Mouse (Mus musculus) myocyte (in vitro differentiated cells): ENCODE results near the gene Hoxd10. TPM values are rescaled to one million over a fixed set of nuclear protein-coding genes. Genes with fewer than 3 reads are reported as not detected.

Source experiments
- H3K27me3 ChIP-seq: one replicate; pipeline ENCODE4 v1.6.1; 2011; ENCODE audit not compliant: control insufficient read depth, insufficient read depth, insufficient read length
- H3K36me3 ChIP-seq: one replicate; pipeline ENCODE4 v1.6.1; 2011; ENCODE audit not compliant: control insufficient read depth, insufficient read depth
- H3K4me2 ChIP-seq: one replicate; pipeline ENCODE4 v1.6.1; 2011; ENCODE audit warnings: low read depth, control low read depth
- H3K4me3 ChIP-seq: one replicate; pipeline ENCODE4 v1.5.1; 2011; ENCODE audit warnings: mild to moderate bottlenecking, control low read depth, moderate library complexity
- H3K79me2 ChIP-seq: one replicate; pipeline ENCODE4 v1.6.1; 2011; ENCODE audit not compliant: control insufficient read depth, insufficient read depth
- H3ac ChIP-seq: one replicate; pipeline ENCODE4 v1.6.1; 2011; ENCODE audit not compliant: control insufficient read depth, insufficient read length
- CEBPB ChIP-seq: IDR thresholded peaks from 2 replicates; pipeline ENCODE4 v1.6.1; 2011; ENCODE audit warnings: mild to moderate bottlenecking, moderate library complexity; ENCODE audit not compliant: poor library complexity, insufficient read depth, severe bottlenecking
- E2F4 ChIP-seq: IDR thresholded peaks from one replicate; pipeline ENCODE4 v1.6.1; 2011; ENCODE audit warnings: mild to moderate bottlenecking, control low read depth, moderate library complexity; ENCODE audit not compliant: insufficient read depth
- MAX ChIP-seq: IDR thresholded peaks from one replicate; pipeline ENCODE4 v1.6.1; 2011; ENCODE audit warnings: low read depth, mild to moderate bottlenecking, control low read depth
- MYOD1 ChIP-seq, 3 experiments: IDR thresholded peaks; one replicate each; pipeline ENCODE4 v1.6.1; 2011; ENCODE audit warnings: control low read depth in 2 of 3, low read depth in 2 of 3, mild to moderate bottlenecking in 2 of 3, moderate library complexity in 1 of 3; ENCODE audit not compliant: insufficient read length in 2 of 3, control insufficient read depth in 1 of 3
- MYOG ChIP-seq, 3 experiments: IDR thresholded peaks; one replicate each; pipeline ENCODE4 v1.6.1; 2011; ENCODE audit warnings: control low read depth in 2 of 3, low read depth in 2 of 3, mild to moderate bottlenecking in 2 of 3; ENCODE audit not compliant: insufficient read length in 2 of 3, control insufficient read depth in 1 of 3, insufficient read depth in 1 of 3
- POLR2A ChIP-seq: IDR thresholded peaks from one replicate; pipeline ENCODE4 v1.6.1; 2011; ENCODE audit warnings: low read depth, mild to moderate bottlenecking, control low read depth, moderate library complexity; ENCODE audit not compliant: insufficient read length
- POLR2AphosphoS2 ChIP-seq: IDR thresholded peaks from one replicate; pipeline ENCODE4 v1.6.1; 2011; ENCODE audit warnings: low read depth, control low read depth; ENCODE audit not compliant: insufficient read length
- REST ChIP-seq: IDR thresholded peaks from one replicate; pipeline ENCODE4 v1.6.1; 2011; ENCODE audit warnings: mild to moderate bottlenecking, control low read depth, moderate library complexity; ENCODE audit not compliant: insufficient read depth, insufficient read length
- SRF ChIP-seq: IDR thresholded peaks from one replicate; pipeline ENCODE4 v1.6.1; 2011; ENCODE audit warnings: low read depth; ENCODE audit not compliant: control insufficient read depth, insufficient read length
- TCF12 ChIP-seq: IDR thresholded peaks from one replicate; pipeline ENCODE4 v1.6.1; 2011; ENCODE audit warnings: mild to moderate bottlenecking, control low read depth; ENCODE audit not compliant: poor library complexity, insufficient read depth, severe bottlenecking
- TCF3 ChIP-seq: IDR thresholded peaks from one replicate; pipeline ENCODE4 v1.6.1; 2011; ENCODE audit warnings: low read depth, control low read depth; ENCODE audit not compliant: insufficient read length
- USF1 ChIP-seq: IDR thresholded peaks from one replicate; pipeline ENCODE4 v1.6.1; 2011; ENCODE audit warnings: low read depth, mild to moderate bottlenecking, control low read depth, moderate library complexity
- polyA plus RNA-seq: library from polyadenylated mRNA; unstranded; fragments of >200 nt; fragmentation: generic; extraction: Trizol; gene quantifications from one replicate; pipeline ENCODE4 v1.2.1, GENCODE M21; 2012; ENCODE audit warnings: missing spikeins

The Hoxd10 gene
- polyA plus RNA-seq, 1 experiment, result not detected

GRCm38 (mm10) chr2:74698201-74699052 is 6.7 kb downstream of the Hoxd10 start:
- H3K4me2 ChIP-seq, result no peak overlapping the region
- no peaks in the 10 kb centered on the region for H3K79me2 ChIP-seq
- H3K4me3 ChIP-seq, result no peak overlapping the region
- no peak overlapping the region for H3ac ChIP-seq
- TF ChIP-seq POLR2AphosphoS2, result no peak
- no peak for TF ChIP-seq USF1
- no peaks in the 10 kb centered on the region for H3K36me3 ChIP-seq
- peaks cover 58% of the 10 kb centered on the region for H3K27me3 ChIP-seq

- H3K4me2 ChIP-seq, result no peak overlapping the region
- peaks cover 58% of the 10 kb centered on the region for H3K27me3 ChIP-seq
- H3K4me3 ChIP-seq, result no peak overlapping the region
These were observed 7.3 kb downstream of the Hoxd10 start for GRCm38 (mm10) chr2:74699053-74699430.

GRCm38 (mm10) chr2:74699664-74700545 is 8.2 kb downstream of the Hoxd10 start:
- Histone ChIP-seq H3K36me3 (no peaks in the 10 kb centered on the region), H3K27me3 (peaks cover 63% of the 10 kb centered on the region), H3K4me2 (no peak overlapping the region), H3ac (no peak overlapping the region), H3K79me2 (no peaks in the 10 kb centered on the region), H3K4me3 (no peak overlapping the region)
- TF ChIP-seq REST, result no peak

More at GRCm38 (mm10) chr2:74699053-74699430, 7.3 kb downstream of the Hoxd10 start:
- H3K79me2 ChIP-seq, result no peaks in the 10 kb centered on the region
- no peaks in the 10 kb centered on the region for H3K36me3 ChIP-seq
- TF ChIP-seq POLR2AphosphoS2, result no peak
- no peak for TF ChIP-seq SRF
- TF ChIP-seq E2F4, result no peak
- TF ChIP-seq MAX, result no peak
- TF ChIP-seq POLR2A, result no peak
- TF ChIP-seq TCF12, result no peak
- TF ChIP-seq TCF3, result no peak
- TF ChIP-seq MYOG (IDR thresholded peaks at IDR 0.05; ENCODE audit: control insufficient read depth in 1 of 3, insufficient read depth in 1 of 3, insufficient read length in 2 of 3, low read depth in 2 of 3), result no peak
- no peak for TF ChIP-seq MYOD1 (IDR thresholded peaks at IDR 0.05; ENCODE audit: control insufficient read depth in 1 of 3, insufficient read length in 2 of 3, low read depth in 2 of 3)
- no peak for TF ChIP-seq REST
- no peak for TF ChIP-seq USF1
- TF ChIP-seq CEBPB, result no peak
- H3ac ChIP-seq, result no peak overlapping the region

GRCm38 (mm10) chr2:74700546-74701112 is 8.9 kb downstream of the Hoxd10 start:
- no peak overlapping the region for H3K4me2 ChIP-seq
- H3K4me3 ChIP-seq, result no peak overlapping the region
- TF ChIP-seq TCF3, result no peak
- TF ChIP-seq POLR2A, result no peak
- no peak for TF ChIP-seq MYOG (IDR thresholded peaks at IDR 0.05; ENCODE audit: control insufficient read depth in 1 of 3, insufficient read depth in 1 of 3, insufficient read length in 2 of 3, low read depth in 2 of 3)
- no peak for TF ChIP-seq SRF
- no peak for TF ChIP-seq E2F4
- TF ChIP-seq USF1, result no peak

GRCm38 (mm10) chr2:74701949-74702819 is 10.5 kb downstream of the Hoxd10 start:
- H3K27me3 ChIP-seq, result peaks cover 60% of the 10 kb centered on the region
- no peaks in the 10 kb centered on the region for H3K79me2 ChIP-seq
- H3K4me2 ChIP-seq, result peak overlapping the region; percentile 24
- H3K4me3 ChIP-seq, result no peak overlapping the region
- no peaks in the 10 kb centered on the region for H3K36me3 ChIP-seq
- no peak overlapping the region for H3ac ChIP-seq
- TF ChIP-seq MYOG (IDR thresholded peaks at IDR 0.05; ENCODE audit: control insufficient read depth in 1 of 3, insufficient read depth in 1 of 3, insufficient read length in 2 of 3, low read depth in 2 of 3), result no peak
- TF ChIP-seq POLR2A, result no peak
- no peak for TF ChIP-seq MAX
- no peak for TF ChIP-seq MYOD1 (IDR thresholded peaks at IDR 0.05; ENCODE audit: control insufficient read depth in 1 of 3, insufficient read length in 2 of 3, low read depth in 2 of 3)
- TF ChIP-seq TCF12, result no peak

More at GRCm38 (mm10) chr2:74700546-74701112, 8.9 kb downstream of the Hoxd10 start:
- H3ac ChIP-seq, result no peak overlapping the region
- H3K27me3 ChIP-seq, result peaks cover 67% of the 10 kb centered on the region
- no peaks in the 10 kb centered on the region for H3K36me3 ChIP-seq
- H3K79me2 ChIP-seq, result no peaks in the 10 kb centered on the region
